Mouse (Mus musculus) brain, embryonic 14.5 days (tissue): ENCODE data around the gene Mab21l1. TPM values are rescaled to one million over a fixed set of nuclear protein-coding genes. Genes with fewer than 3 reads are reported as not detected.

Source experiments
- DNase-seq: peaks from one replicate; pipeline ENCODE4 v3.0.0-alpha.2; 2011; ENCODE audit warnings: low read depth
- CTCF ChIP-seq: fragments of 200-500 bp; IDR thresholded peaks from 2 replicates; pipeline ENCODE4 v1.5.1; 2012; ENCODE audit warnings: inconsistent platforms, mild to moderate bottlenecking, moderate library complexity, borderline replicate concordance; ENCODE audit not compliant: insufficient read depth, insufficient read length; ENCODE audit errors: extremely low read depth
- POLR2A ChIP-seq: fragments of 200-500 bp; IDR thresholded peaks from 2 replicates; pipeline ENCODE4 v1.6.1; 2012; ENCODE audit warnings: mild to moderate bottlenecking, inconsistent platforms, borderline replicate concordance; ENCODE audit not compliant: poor library complexity, insufficient read depth, insufficient read length, severe bottlenecking; ENCODE audit errors: extremely low read depth
- polyA plus RNA-seq: library from polyadenylated mRNA; depleted of rRNA; stranded (reverse); fragments of >200 nt; gene quantifications from 2 replicates; pipeline ENCODE4 v1.2.3, GENCODE M21; 2012

The Mab21l1 gene
- polyA plus RNA-seq, 1 experiment, result 90.4 TPM

- DNase-seq, result peak; percentile 90
- no peak for TF ChIP-seq POLR2A
- TF ChIP-seq CTCF, result no peak
These were observed 1.9 kb upstream of the Mab21l1 start for GRCm38 (mm10) chr3:55780120-55781070.

DNA sequence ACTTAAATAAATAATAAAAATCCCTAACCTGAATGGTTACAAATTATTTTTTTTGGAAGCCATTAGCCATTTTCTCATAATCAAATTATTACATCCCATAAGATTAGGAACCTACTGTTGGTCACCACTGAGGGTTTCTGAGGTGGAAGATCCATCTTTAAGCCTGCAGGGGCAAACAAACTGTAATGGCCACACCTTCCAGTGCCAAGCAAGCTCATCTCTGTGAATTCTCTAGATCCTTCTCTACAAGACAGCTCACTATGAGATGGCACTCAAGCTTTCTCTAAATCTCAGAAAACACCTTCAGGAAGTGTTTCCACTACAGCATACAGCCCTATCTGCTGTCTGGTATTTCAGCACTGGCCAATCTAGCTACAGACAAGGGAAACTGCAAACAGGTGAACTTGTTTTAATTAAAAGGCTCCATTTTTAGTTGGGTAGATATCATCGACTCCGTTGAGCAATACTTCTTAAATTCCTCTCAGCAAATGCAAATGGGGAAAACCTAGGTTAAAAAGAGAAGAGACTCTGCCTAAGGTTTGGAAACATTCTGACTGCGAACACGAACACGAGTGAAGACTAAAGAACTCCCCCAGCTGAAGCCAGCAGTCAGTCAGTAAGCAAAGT is 768 bp upstream of the Mab21l1 start:
- TF ChIP-seq POLR2A (no peak), CTCF (no peak)
- no peak for DNase-seq

DNA sequence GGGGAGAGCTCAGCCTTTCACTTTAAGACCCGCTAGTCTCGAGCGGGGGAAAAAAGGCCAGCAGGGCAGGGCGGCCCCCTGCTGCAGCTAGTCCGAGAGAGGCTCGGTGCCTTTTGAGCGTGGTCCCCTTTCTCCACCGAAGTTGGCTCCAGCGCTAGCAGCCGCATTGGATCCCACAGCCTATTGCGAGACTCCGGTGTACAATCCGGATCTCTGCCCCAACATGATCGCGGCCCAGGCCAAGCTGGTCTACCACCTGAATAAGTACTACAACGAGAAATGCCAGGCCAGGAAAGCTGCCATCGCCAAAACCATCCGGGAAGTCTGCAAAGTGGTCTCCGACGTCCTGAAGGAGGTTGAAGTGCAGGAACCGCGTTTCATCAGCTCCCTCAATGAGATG is 461 bp downstream of the Mab21l1 start:
- peak; percentile 59 for DNase-seq
- TF ChIP-seq CTCF (no peak), POLR2A (no peak)

- DNase-seq, result peak; percentile 62
- TF ChIP-seq CTCF (no peak), POLR2A (no peak)
These were observed 1.1 kb downstream of the Mab21l1 start for GRCm38 (mm10) chr3:55783171-55784081.

DNA sequence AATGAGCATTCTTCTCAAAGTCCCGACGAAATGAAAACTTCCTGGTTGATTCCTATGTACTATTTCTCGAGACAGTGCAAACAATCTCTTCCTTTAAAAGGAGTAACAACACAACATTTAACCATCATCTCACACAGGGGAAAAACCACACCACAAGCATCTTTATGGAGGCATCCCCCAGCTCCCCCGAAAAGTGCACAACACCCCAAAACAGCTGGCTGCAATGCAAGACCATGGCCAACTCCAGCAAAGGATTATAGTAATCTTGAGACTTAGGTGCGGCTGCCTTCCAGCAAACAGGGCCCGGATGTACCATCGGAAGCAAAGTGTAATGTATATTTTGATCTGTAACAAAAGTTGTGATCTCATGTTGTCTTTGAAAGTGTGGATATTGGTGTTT is 1.8 kb downstream of the Mab21l1 start:
- DNase-seq, result peak; percentile 45
- TF ChIP-seq CTCF (no peak), POLR2A (no peak)

- peak; percentile 50 for DNase-seq
- no peak for TF ChIP-seq POLR2A
- no peak for TF ChIP-seq CTCF
These were observed 3.1 kb downstream of the Mab21l1 start for GRCm38 (mm10) chr3:55785266-55785980.

GRCm38 (mm10) chr3:55785981-55786725 is 3.8 kb downstream of the Mab21l1 start:
- TF ChIP-seq CTCF (no peak), POLR2A (no peak)
- peak; percentile 63 for DNase-seq

GRCm38 (mm10) chr3:55786835-55787486 is 4.7 kb downstream of the Mab21l1 start:
- peak; percentile 76 for DNase-seq
- TF ChIP-seq POLR2A (no peak), CTCF (no peak)

GRCm38 (mm10) chr3:55787487-55788213 is 5.3 kb downstream of the Mab21l1 start:
- DNase-seq, result peak; percentile 77

More at GRCm38 (mm10) chr3:55787487-55788213, 5.3 kb downstream of the Mab21l1 start:
- TF ChIP-seq POLR2A (no peak), CTCF (no peak)
